Mouse (Mus musculus) CH12.LX (cell line): ENCODE results near the gene Rbpms2. TPM values are rescaled to one million over a fixed set of nuclear protein-coding genes. Genes with fewer than 3 reads are reported as not detected.

ENCODE experiments used
- DNase-seq: peaks from one replicate; pipeline ENCODE4 v3.0.0-alpha.2; 2013; ENCODE audit errors: extremely low read depth
- H3K27ac ChIP-seq: 2 replicates; pipeline ENCODE4 v1.5.1; 2012; ENCODE audit warnings: low read depth, mild to moderate bottlenecking, control low read depth, moderate library complexity; ENCODE audit not compliant: insufficient read depth
- H3K27me3 ChIP-seq: replicated peaks from 2 replicates; pipeline ENCODE3; 2012; ENCODE audit warnings: inconsistent platforms
- H3K36me3 ChIP-seq, 2 experiments: replicated peaks in 1 of 2; 2 replicates each; pipeline versions ENCODE3 to v1.6.1; 2012; ENCODE audit warnings: inconsistent platforms in 1 of 2, low read length in 1 of 2, mild to moderate bottlenecking in 1 of 2, mixed read lengths in 1 of 2, moderate library complexity in 1 of 2; ENCODE audit not compliant: control insufficient read depth in 1 of 2, insufficient read depth in 1 of 2
- H3K4me1 ChIP-seq, 2 experiments: 2 replicates each; pipeline ENCODE4 v1.6.1; 2012; ENCODE audit warnings: inconsistent platforms in 1 of 2, moderate library complexity in 1 of 2; ENCODE audit not compliant: insufficient read depth in 2 of 2, control insufficient read depth in 1 of 2
- H3K4me2 ChIP-seq: 2 replicates; pipeline ENCODE4 v1.6.1; 2012; ENCODE audit warnings: low read depth, mild to moderate bottlenecking, control low read depth; ENCODE audit not compliant: poor library complexity, insufficient read depth, severe bottlenecking
- H3K4me3 ChIP-seq, 3 experiments: fragments of 150-350 bp in 1 of 3; sonication (generic) in 1 of 3; replicated peaks in 1 of 3; 2 replicates each; pipeline versions ENCODE3 to v1.5.1; 2011 to 2012; ENCODE audit warnings: low read depth in 2 of 3, low read length in 2 of 3, mild to moderate bottlenecking in 2 of 3, moderate library complexity in 2 of 3, control low read depth in 1 of 3, improper control_type of control experiment in 1 of 3, inconsistent platforms in 1 of 3, mixed read lengths in 1 of 3; ENCODE audit not compliant: poor library complexity in 1 of 3
- H3K79me2 ChIP-seq: replicated peaks from 2 replicates; pipeline ENCODE4 v1.6.1; 2012; ENCODE audit warnings: mild to moderate bottlenecking, moderate library complexity; ENCODE audit not compliant: control insufficient read depth, poor library complexity, insufficient read depth, severe bottlenecking; ENCODE audit errors: extremely low read depth
- H3K9ac ChIP-seq: 2 replicates; pipeline ENCODE4 v1.6.1; 2012; ENCODE audit warnings: low read depth, mild to moderate bottlenecking, control low read depth, moderate library complexity; ENCODE audit not compliant: insufficient read depth
- H3K9me3 ChIP-seq: replicated peaks from 2 replicates; pipeline ENCODE3; 2012; ENCODE audit warnings: low read length, inconsistent platforms, mixed read lengths
- BHLHE40 ChIP-seq: IDR thresholded peaks from 2 replicates; pipeline ENCODE4 v1.6.1; 2011; ENCODE audit warnings: mild to moderate bottlenecking, low read depth, low read length, improper control_type of control experiment
- CHD2 ChIP-seq: IDR thresholded peaks from 2 replicates; pipeline ENCODE4 v1.6.1; 2011; ENCODE audit warnings: low read length, improper control_type of control experiment
- CTCF ChIP-seq, 2 experiments: IDR thresholded peaks in 1 of 2; conservative IDR thresholded peaks in 1 of 2; 2 replicates each; pipeline ENCODE4 v1.5.1; 2011 to 2012; ENCODE audit warnings: low read depth in 2 of 2, low read length in 2 of 2, improper control_type of control experiment in 1 of 2, inconsistent platforms in 1 of 2, mild to moderate bottlenecking in 1 of 2, moderate library complexity in 1 of 2
- E2F4 ChIP-seq: IDR thresholded peaks from 2 replicates; pipeline ENCODE4 v1.6.1; 2011; ENCODE audit warnings: low read depth, low read length, improper control_type of control experiment; ENCODE audit not compliant: insufficient replicate concordance
- HCFC1 ChIP-seq: IDR thresholded peaks from 2 replicates; pipeline ENCODE4 v1.6.1; 2012; ENCODE audit warnings: low read depth, mild to moderate bottlenecking, inconsistent platforms, low read length, improper control_type of control experiment
- IRF4 ChIP-seq: IDR thresholded peaks from 2 replicates; pipeline ENCODE4 v1.6.1; 2014; ENCODE audit warnings: low read depth, mild to moderate bottlenecking, inconsistent platforms, low read length, improper control_type of control experiment
- JUN ChIP-seq: IDR thresholded peaks from 2 replicates; pipeline ENCODE4 v1.6.1; 2011; ENCODE audit warnings: low read depth, mild to moderate bottlenecking, low read length, improper control_type of control experiment, moderate library complexity; ENCODE audit not compliant: insufficient read depth
- JUND ChIP-seq: conservative IDR thresholded peaks from 2 replicates; pipeline ENCODE4 v1.6.1; 2011; ENCODE audit warnings: low read depth, low read length, improper control_type of control experiment
- MAX ChIP-seq: IDR thresholded peaks from 2 replicates; pipeline ENCODE4 v1.6.1; 2011; ENCODE audit warnings: low read length, improper control_type of control experiment
- MAZ ChIP-seq: IDR thresholded peaks from 2 replicates; pipeline ENCODE4 v1.6.1; 2012; ENCODE audit warnings: low read depth, mild to moderate bottlenecking, inconsistent platforms, low read length, improper control_type of control experiment, moderate library complexity
- MEF2A ChIP-seq: IDR thresholded peaks from 2 replicates; pipeline ENCODE4 v1.6.1; 2014; ENCODE audit warnings: low read depth, mild to moderate bottlenecking, inconsistent platforms, low read length, improper control_type of control experiment, borderline replicate concordance
- MXI1 ChIP-seq: IDR thresholded peaks from 2 replicates; pipeline ENCODE4 v1.6.1; 2011; ENCODE audit warnings: mild to moderate bottlenecking, low read depth, low read length, improper control_type of control experiment
- MYC ChIP-seq: IDR thresholded peaks from 2 replicates; pipeline ENCODE4 v1.6.1; 2011; ENCODE audit warnings: low read depth, mild to moderate bottlenecking, improper control_type of control experiment, low read length
- NELFE ChIP-seq: IDR thresholded peaks from 2 replicates; pipeline ENCODE4 v1.6.1; 2011; ENCODE audit warnings: low read depth, low read length, improper control_type of control experiment
- RAD21 ChIP-seq: IDR thresholded peaks from 2 replicates; pipeline ENCODE4 v1.6.1; 2011; ENCODE audit warnings: low read depth, mild to moderate bottlenecking, low read length, improper control_type of control experiment, moderate library complexity
- RCOR1 ChIP-seq: conservative IDR thresholded peaks from 2 replicates; pipeline ENCODE4 v1.6.1; 2012; ENCODE audit warnings: low read depth, mild to moderate bottlenecking, inconsistent platforms, low read length, improper control_type of control experiment
- SIN3A ChIP-seq: IDR thresholded peaks from 2 replicates; pipeline ENCODE4 v1.6.1; 2012; ENCODE audit warnings: low read length, improper control_type of control experiment, inconsistent platforms
- SMC3 ChIP-seq: IDR thresholded peaks from 2 replicates; pipeline ENCODE4 v1.6.1; 2011; ENCODE audit warnings: low read depth, low read length, improper control_type of control experiment
- TBP ChIP-seq: conservative IDR thresholded peaks from 2 replicates; pipeline ENCODE4 v1.6.1; 2011; ENCODE audit warnings: low read depth, low read length, improper control_type of control experiment
- USF1 ChIP-seq: IDR thresholded peaks from 2 replicates; pipeline ENCODE4 v1.6.1; 2014; ENCODE audit warnings: low read depth, mild to moderate bottlenecking, inconsistent platforms, low read length, improper control_type of control experiment
- dilution Hi-C: fragments of 300-500 bp; cut with MboI; formaldehyde crosslinking; loops from 2 replicates; pipeline ENCODE4 v1.14.3; 2020; ENCODE audit warnings: low sequenced_read_pairs; ENCODE audit not compliant: extremely low pct_unique_long_range_greater_than_20kb, extremely low pct_ligation_motif_present
- in situ Hi-C: fragments of 300-500 bp; cut with MboI; formaldehyde crosslinking; loops from 3 replicates; pipeline ENCODE4 v1.14.3; 2019; ENCODE audit warnings: low sequenced_read_pairs, low pct_ligation_motif_present, low pct_unique_long_range_greater_than_20kb, mixed read lengths
- polyA plus RNA-seq: library from polyadenylated mRNA; unstranded; fragments of >175 nt; gene quantifications from 2 replicates; pipeline ENCODE4 v1.2.1, GENCODE M21; 2012; ENCODE audit warnings: low read depth; ENCODE audit not compliant: insufficient read length
- total RNA-seq, 2 experiments: library from RNA; depleted of rRNA; stranded (reverse); fragments of 300-350 nt in 1 of 2; fragments of >200 nt in 1 of 2; gene quantifications; 2 replicates each; pipeline ENCODE4 v1.2.3; 2012 to 2014

Rbpms2 gene
- total and polyA plus RNA-seq, 3 experiments = 0.13 to 0.34 TPM; not detected in 1

- H3K79me2 ChIP-seq = no peaks in the 10 kb centered on the region
- H3K4me3 ChIP-seq = no peak overlapping the region
- no peak overlapping the region for H3K4me2 ChIP-seq
- H3K9me3 ChIP-seq = no peaks in the 10 kb centered on the region
- dilution Hi-C loops (no loop called here), in situ Hi-C loops (no loop called here)
- no peaks in the 10 kb centered on the region for H3K36me3 ChIP-seq
- no peak for DNase-seq
- H3K4me1 ChIP-seq = peaks cover 0 to 8% of the 10 kb centered on the region in 2 experiments; a peak in 2 of 4 replicates
- TF ChIP-seq E2F4 (no peak), MAX (no peak), IRF4 (no peak), MXI1 (no peak), RAD21 (no peak), JUND (no peak), USF1 (no peak), RCOR1 (no peak)
- H3K27me3 ChIP-seq = no peaks in the 10 kb centered on the region
- H3K9ac ChIP-seq = no peak overlapping the region
- H3K27ac ChIP-seq = no peak overlapping the region
These were observed 17.3 kb downstream of the Rbpms2 start for GRCm38 (mm10) chr9:65646782-65647181.

- H3K79me2 ChIP-seq = no peaks in the 10 kb centered on the region
- in situ Hi-C loops (no loop called here), dilution Hi-C loops (no loop called here)
- no peaks in the 10 kb centered on the region for H3K27me3 ChIP-seq
- no peaks in the 10 kb centered on the region for H3K36me3 ChIP-seq
- H3K4me2 ChIP-seq = no peak overlapping the region
- no peak overlapping the region for H3K4me3 ChIP-seq
- no peak overlapping the region for H3K9ac ChIP-seq
- TF ChIP-seq JUND (no peak), USF1 (no peak), IRF4 (no peak), CHD2 (no peak), HCFC1 (no peak), CTCF (conservative IDR thresholded peaks at IDR 0.05 in 1 of 2, IDR thresholded peaks at IDR 0.05 in 1 of 2; ENCODE audit: low read depth in 2 of 2, low read length in 2 of 2) (no peak), RAD21 (no peak), NELFE (no peak), E2F4 (no peak), MYC (no peak)
- H3K4me1 ChIP-seq = peaks cover 0 to 8% of the 10 kb centered on the region in 2 experiments; a peak in 2 of 4 replicates
- no peaks in the 10 kb centered on the region for H3K9me3 ChIP-seq
- DNase-seq = no peak
- no peak overlapping the region for H3K27ac ChIP-seq
These were observed 19.3 kb downstream of the Rbpms2 start for GRCm38 (mm10) chr9:65648730-65649129.

GRCm38 (mm10) chr9:65649997-65650396 lies 20.5 kb downstream of the Rbpms2 start:
- Histone ChIP-seq H3K9ac (no peak overlapping the region), H3K4me2 (no peak overlapping the region), H3K36me3 (no peaks in the 10 kb centered on the region), H3K4me3 (no peak overlapping the region), H3K27ac (no peak overlapping the region), H3K9me3 (no peaks in the 10 kb centered on the region), H3K4me1 (peaks cover 0 to 12% of the 10 kb centered on the region in 2 experiments; a peak in 2 of 4 replicates), H3K27me3 (no peaks in the 10 kb centered on the region), H3K79me2 (no peaks in the 10 kb centered on the region)
- in situ Hi-C loops = loop anchor here (10.0 kb wide), 1 partner anchor 125 kb away; the partner anchor contains the start of gene Ankdd1a
- dilution Hi-C loops = no loop called here
- no peak for DNase-seq
- no peak for TF ChIP-seq MEF2A
- TF ChIP-seq JUN = no peak
- TF ChIP-seq HCFC1 = no peak
- TF ChIP-seq BHLHE40 = no peak
- TF ChIP-seq CHD2 = no peak
- no peak for TF ChIP-seq TBP
- no peak for TF ChIP-seq MAZ
- TF ChIP-seq RCOR1 = no peak
- TF ChIP-seq USF1 = no peak
- no peak for TF ChIP-seq SIN3A
- TF ChIP-seq NELFE = no peak
- no peak for TF ChIP-seq SMC3
- no peak for TF ChIP-seq MAX
- TF ChIP-seq CTCF (conservative IDR thresholded peaks at IDR 0.05 in 1 of 2, IDR thresholded peaks at IDR 0.05 in 1 of 2; ENCODE audit: low read depth in 2 of 2, low read length in 2 of 2) = no peak
